Mouse (Mus musculus): ENCODE measurements around the gene Sdf2. TPM values are rescaled to one million over a fixed set of nuclear protein-coding genes. Genes with fewer than 3 reads are reported as not detected.

Sdf2 gene
- polyA plus RNA-seq, 1 experiment = 60.7 TPM

DNA sequence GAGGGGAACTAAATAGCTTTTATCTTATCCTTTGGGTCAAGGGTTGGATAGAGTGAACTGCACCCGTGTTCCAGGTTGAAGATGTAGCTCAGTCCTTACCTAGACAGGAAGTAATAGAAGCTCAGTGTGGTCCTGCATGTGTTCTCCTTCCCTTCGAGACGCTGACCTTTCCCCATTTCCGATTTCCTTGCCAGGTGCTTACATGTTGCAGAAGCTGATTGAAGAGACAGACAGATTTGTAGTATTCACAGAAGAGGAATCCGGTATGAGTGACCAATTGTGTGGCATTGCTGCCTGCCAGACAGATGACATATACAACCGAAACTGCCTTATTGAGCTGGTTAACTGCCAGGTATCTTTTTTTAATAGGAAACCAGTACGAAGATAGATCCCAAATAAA lies 33.3 kb downstream of the Sdf2 start:
- WGBS = 87% methylated on average over 7 of the region's 7 CpGs

GRCm38 (mm10) chr11:78279586-78279985 lies 34.0 kb downstream of the Sdf2 start:
- TF ChIP-seq POLR2A (IDR thresholded peaks at IDR 0.05; ENCODE audit: low read depth, low read length) (no peak), CTCF (IDR thresholded peaks at IDR 0.05; ENCODE audit: extremely low read depth, insufficient read depth, insufficient read length, insufficient replicate concordance) (no peak)
- 96% methylated on average over 4 of the region's 4 CpGs for WGBS
- Histone ChIP-seq H3K4me3 (ENCODE audit: extremely low read depth, insufficient read depth, insufficient read length) (no peak overlapping the region), H3K36me3 (ENCODE audit: control insufficient read depth, insufficient read depth, low read length) (peaks cover 58% of the 10 kb centered on the region), H3K27me3 (ENCODE audit: control insufficient read depth, insufficient read depth, low read length) (no peaks in the 10 kb centered on the region), H3K4me1 (ENCODE audit: control insufficient read depth, insufficient read depth, insufficient read length) (no peaks in the 10 kb centered on the region; the same call in 1 of the 2 replicates), H3K27ac (ENCODE audit: insufficient read depth, low read length) (no peak overlapping the region)
- no peak for DNase-seq (ENCODE audit: low read depth in 1 of 2, low spot score in 2 of 2)

More for the DNA sequence above, 33.3 kb downstream of the Sdf2 start:
- Histone ChIP-seq H3K36me3 (ENCODE audit: control insufficient read depth, insufficient read depth, low read length) (peaks cover 57% of the 10 kb centered on the region), H3K4me1 (ENCODE audit: control insufficient read depth, insufficient read depth, insufficient read length) (no peaks in the 10 kb centered on the region; the same call in 1 of the 2 replicates), H3K27ac (ENCODE audit: insufficient read depth, low read length) (no peak overlapping the region), H3K27me3 (ENCODE audit: control insufficient read depth, insufficient read depth, low read length) (no peaks in the 10 kb centered on the region), H3K4me3 (ENCODE audit: extremely low read depth, insufficient read depth, insufficient read length) (no peak overlapping the region)
- TF ChIP-seq CTCF (IDR thresholded peaks at IDR 0.05; ENCODE audit: extremely low read depth, insufficient read depth, insufficient read length, insufficient replicate concordance) (no peak), POLR2A (IDR thresholded peaks at IDR 0.05; ENCODE audit: low read depth, low read length) (no peak)
- DNase-seq (ENCODE audit: low read depth in 1 of 2, low spot score in 2 of 2) = no peak

GRCm38 (mm10) chr11:78289146-78289763 lies 43.7 kb downstream of the Sdf2 start:
- TF ChIP-seq CTCF (IDR thresholded peaks at IDR 0.05; ENCODE audit: extremely low read depth, insufficient read depth, insufficient read length, insufficient replicate concordance) = no peak
- no peak for TF ChIP-seq POLR2A (IDR thresholded peaks at IDR 0.05; ENCODE audit: low read depth, low read length)
- H3K27ac ChIP-seq (ENCODE audit: insufficient read depth, low read length) = no peak overlapping the region
- WGBS = 94% methylated on average over 7 of the region's 7 CpGs
- H3K27me3 ChIP-seq (ENCODE audit: control insufficient read depth, insufficient read depth, low read length) = no peaks in the 10 kb centered on the region
- H3K4me3 ChIP-seq (ENCODE audit: extremely low read depth, insufficient read depth, insufficient read length) = no peak overlapping the region
- H3K4me1 ChIP-seq (ENCODE audit: control insufficient read depth, insufficient read depth, insufficient read length) = no peaks in the 10 kb centered on the region
- peaks cover 51% of the 10 kb centered on the region for H3K36me3 ChIP-seq (ENCODE audit: control insufficient read depth, insufficient read depth, low read length)
- DNase-seq (ENCODE audit: low read depth in 1 of 2, low spot score in 2 of 2) = no peak

DNA sequence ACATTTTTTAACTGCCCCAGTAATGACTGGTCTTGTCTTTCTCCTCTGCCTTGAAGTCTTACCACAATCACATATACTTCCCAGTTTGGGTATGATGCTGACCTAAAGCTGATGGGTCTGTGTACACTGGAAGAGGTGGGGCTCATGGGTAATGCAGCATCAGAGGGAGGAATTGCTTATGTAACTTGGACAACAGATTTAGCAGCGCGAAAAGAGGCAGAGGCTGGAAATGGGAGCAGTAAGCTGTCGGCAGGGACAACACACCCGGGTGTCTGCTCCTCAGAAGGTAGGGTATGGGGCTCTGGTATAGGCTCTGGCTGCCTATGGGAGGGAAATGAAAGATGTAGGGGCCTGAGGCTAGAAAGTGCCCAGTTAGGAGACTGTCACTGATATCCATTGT lies 45.1 kb downstream of the Sdf2 start, which contains the start of gene BC030499:
BC030499 (plus strand) TSS at position 188 of the 400 bp plus-strand sequence.
- Histone ChIP-seq H3K4me3 (ENCODE audit: extremely low read depth, insufficient read depth, insufficient read length) (no peak within 1 kb of the TSS), H3K27me3 (ENCODE audit: control insufficient read depth, insufficient read depth, low read length) (no peaks in the 10 kb centered on the region), H3K4me1 (ENCODE audit: control insufficient read depth, insufficient read depth, insufficient read length) (no peaks in the 10 kb centered on the region), H3K36me3 (ENCODE audit: control insufficient read depth, insufficient read depth, low read length) (peaks cover 40% of the 10 kb centered on the region), H3K27ac (ENCODE audit: insufficient read depth, low read length) (no peak within 1 kb of the TSS)
- DNase-seq (ENCODE audit: low read depth in 1 of 2, low spot score in 2 of 2) = no peak
- 96% methylated on average over 4 of the region's 4 CpGs for WGBS
- no peak for TF ChIP-seq CTCF (IDR thresholded peaks at IDR 0.05; ENCODE audit: extremely low read depth, insufficient read depth, insufficient read length, insufficient replicate concordance)
- TF ChIP-seq POLR2A (IDR thresholded peaks at IDR 0.05; ENCODE audit: low read depth, low read length) = no peak

DNA sequence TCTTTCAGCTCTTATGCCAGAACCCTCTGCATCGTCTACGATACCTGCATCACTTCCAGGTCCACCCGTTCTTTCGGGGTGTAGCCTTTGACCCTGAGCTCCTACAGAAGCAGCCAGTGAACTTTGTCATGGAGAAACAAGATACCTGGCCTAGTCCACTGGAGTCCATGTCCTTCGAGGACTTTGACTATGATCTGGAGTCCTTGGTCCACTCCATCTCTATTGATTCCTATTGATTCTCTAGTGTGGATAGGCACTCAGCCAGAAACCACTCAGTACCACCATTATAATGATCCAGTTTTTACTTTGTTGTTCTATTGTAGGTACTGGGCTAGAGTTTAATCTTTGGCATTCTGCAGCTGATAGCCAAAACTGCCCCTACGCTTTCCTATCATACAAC lies 49.0 kb downstream of the Sdf2 start:
- Histone ChIP-seq H3K27ac (ENCODE audit: insufficient read depth, low read length) (no peak overlapping the region), H3K4me3 (ENCODE audit: extremely low read depth, insufficient read depth, insufficient read length) (no peak overlapping the region), H3K36me3 (ENCODE audit: control insufficient read depth, insufficient read depth, low read length) (peaks cover 13% of the 10 kb centered on the region), H3K27me3 (ENCODE audit: control insufficient read depth, insufficient read depth, low read length) (no peaks in the 10 kb centered on the region), H3K4me1 (ENCODE audit: control insufficient read depth, insufficient read depth, insufficient read length) (no peaks in the 10 kb centered on the region)
- TF ChIP-seq POLR2A (IDR thresholded peaks at IDR 0.05; ENCODE audit: low read depth, low read length) (no peak), CTCF (IDR thresholded peaks at IDR 0.05; ENCODE audit: extremely low read depth, insufficient read depth, insufficient read length, insufficient replicate concordance) (no peak)
- no peak for DNase-seq (ENCODE audit: low read depth in 1 of 2, low spot score in 2 of 2)
- WGBS = 93% methylated on average over 6 of the region's 6 CpGs

GRCm38 (mm10) chr11:78300917-78301316 lies 55.4 kb downstream of the Sdf2 start:
- 69% methylated on average over 7 of the region's 7 CpGs for WGBS
- H3K36me3 ChIP-seq (ENCODE audit: control insufficient read depth, insufficient read depth, low read length) = no peaks in the 10 kb centered on the region
- no peaks in the 10 kb centered on the region for H3K4me1 ChIP-seq (ENCODE audit: control insufficient read depth, insufficient read depth, insufficient read length)
- no peak for DNase-seq (ENCODE audit: low read depth in 1 of 2, low spot score in 2 of 2)
- no peaks in the 10 kb centered on the region for H3K27me3 ChIP-seq (ENCODE audit: control insufficient read depth, insufficient read depth, low read length)
- H3K4me3 ChIP-seq (ENCODE audit: extremely low read depth, insufficient read depth, insufficient read length) = peak overlapping the region; percentile 32; the same call in 1 of the 2 replicates
- TF ChIP-seq POLR2A (IDR thresholded peaks at IDR 0.05; ENCODE audit: low read depth, low read length) (no peak), CTCF (IDR thresholded peaks at IDR 0.05; ENCODE audit: extremely low read depth, insufficient read depth, insufficient read length, insufficient replicate concordance) (no peak)
- no peak overlapping the region for H3K27ac ChIP-seq (ENCODE audit: insufficient read depth, low read length)

DNA sequence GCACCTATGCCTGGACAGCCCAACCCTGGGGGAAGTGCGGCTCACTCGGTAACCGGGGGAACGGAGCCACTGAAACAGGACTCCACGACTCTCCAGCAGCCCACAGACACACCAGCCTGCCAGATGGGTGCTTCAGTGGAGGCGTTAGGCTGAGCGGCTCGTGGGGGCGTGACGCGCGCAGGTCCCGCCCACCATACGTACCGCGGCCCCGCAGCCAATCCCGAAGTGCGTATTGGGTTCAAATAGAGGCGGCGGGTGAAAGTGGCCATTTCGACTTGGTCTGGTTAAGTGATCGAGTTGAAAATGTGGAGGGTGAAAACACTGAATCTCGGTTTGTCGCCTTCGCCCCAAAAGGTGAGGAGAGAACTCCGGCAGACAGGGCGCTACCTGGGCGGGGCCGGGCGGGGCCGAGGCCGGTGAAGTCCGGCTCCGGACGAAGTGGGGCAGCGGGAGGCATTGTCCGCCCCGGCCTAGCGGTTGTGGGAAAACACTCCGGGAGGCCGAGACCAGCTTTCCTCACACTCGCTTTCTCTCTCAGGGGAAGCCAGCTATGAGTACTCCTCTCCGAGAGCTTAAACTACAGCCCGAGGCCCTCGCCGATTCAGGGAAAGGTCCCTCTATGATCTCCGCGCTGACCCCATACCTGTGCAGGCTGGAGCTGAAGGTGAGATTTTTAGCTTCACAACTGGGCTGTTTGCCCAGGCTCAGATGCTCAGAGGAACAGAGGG lies 56.0 kb downstream of the Sdf2 start, which contains the start of gene Spag5:
Spag5 (plus strand) TSS at position 173 of the 728 bp plus-strand sequence.
- TF ChIP-seq POLR2A (IDR thresholded peaks at IDR 0.05; ENCODE audit: low read depth, low read length) (no peak), CTCF (IDR thresholded peaks at IDR 0.05; ENCODE audit: extremely low read depth, insufficient read depth, insufficient read length, insufficient replicate concordance) (no peak)
- DNase-seq (ENCODE audit: low read depth in 1 of 2, low spot score in 2 of 2) = peak; percentile 65 to 86
- Histone ChIP-seq H3K27ac (ENCODE audit: insufficient read depth, low read length) (no peak within 1 kb of the TSS), H3K27me3 (ENCODE audit: control insufficient read depth, insufficient read depth, low read length) (no peaks in the 10 kb centered on the region), H3K4me1 (ENCODE audit: control insufficient read depth, insufficient read depth, insufficient read length) (no peaks in the 10 kb centered on the region), H3K36me3 (ENCODE audit: control insufficient read depth, insufficient read depth, low read length) (no peaks in the 10 kb centered on the region), H3K4me3 (ENCODE audit: extremely low read depth, insufficient read depth, insufficient read length) (peak within 1 kb of the TSS; percentile 66)
- under 1% methylated on average over 49 of the region's 49 CpGs for WGBS

Other genes with a start within 250 kb of the Sdf2 start
- 3.1 and 3.9 TPM in 2 replicates for gene Dhrs13, start 213.5 kb upstream of the Sdf2 start, polyA plus RNA-seq (2012; rRNA removed)
- gene Flot2, start 207.8 kb upstream of the Sdf2 start, polyA plus RNA-seq (2012; rRNA removed) = 36.6 and 39.1 TPM in 2 replicates
- 21.4 and 27.0 TPM in 2 replicates for gene Eral1, start 165.4 kb upstream of the Sdf2 start, polyA plus RNA-seq (2012; rRNA removed)
- 12.5 and 15.2 TPM in 2 replicates for gene Fam222b, start 151.1 kb upstream of the Sdf2 start, polyA plus RNA-seq (2012; rRNA removed)
- gene Traf4, start 80.2 kb upstream of the Sdf2 start, polyA plus RNA-seq (2012; rRNA removed) = 43.4 and 54.3 TPM in 2 replicates
- gene Nek8, start 69.1 kb upstream of the Sdf2 start, polyA plus RNA-seq (2012; rRNA removed) = 17.6 and 20.4 TPM in 2 replicates
- 10.4 and 16.9 TPM in 2 replicates for gene Tlcd1, start 69.0 kb upstream of the Sdf2 start, polyA plus RNA-seq (2012; rRNA removed)
- gene Rpl23a, start 62.2 kb upstream of the Sdf2 start, polyA plus RNA-seq (2012; rRNA removed) = 126 and 169 TPM in 2 replicates
- 10.8 and 15.6 TPM in 2 replicates for gene Rab34, start 57.3 kb upstream of the Sdf2 start, polyA plus RNA-seq (2012; rRNA removed)
- gene Proca1, start 52.4 kb upstream of the Sdf2 start, polyA plus RNA-seq (2012; rRNA removed) = 0.19 and 0.20 TPM in 2 replicates
- gene Supt6, start 241 bp downstream of the Sdf2 start, polyA plus RNA-seq (2012; rRNA removed) = 20.2 and 20.6 TPM in 2 replicates
- gene 2610507B11Rik, start 16.0 kb downstream of the Sdf2 start, polyA plus RNA-seq (2012; rRNA removed) = 41.4 and 46.3 TPM in 2 replicates
- 0.22 and 0.32 TPM in 2 replicates for gene BC030499, start 45.1 kb downstream of the Sdf2 start, polyA plus RNA-seq (2012; rRNA removed)
- gene Spag5, start 55.8 kb downstream of the Sdf2 start, polyA plus RNA-seq (2012; rRNA removed) = 7.2 and 10.2 TPM in 2 replicates
- gene Aldoc, start 77.2 kb downstream of the Sdf2 start, polyA plus RNA-seq (2012; rRNA removed) = 3.6 and 4.4 TPM in 2 replicates
- 66.7 and 81.9 TPM in 2 replicates for gene Pigs, start 82.7 kb downstream of the Sdf2 start, polyA plus RNA-seq (2012; rRNA removed)
- gene Unc119, start 97.7 kb downstream of the Sdf2 start, polyA plus RNA-seq (2012; rRNA removed) = 66.6 and 81.6 TPM in 2 replicates
- not detected in 2 replicates for gene Foxn1, start 140.8 kb downstream of the Sdf2 start, polyA plus RNA-seq (2012; rRNA removed)
- gene Slc13a2, start 176.5 kb downstream of the Sdf2 start, polyA plus RNA-seq (2012; rRNA removed) = 0.28 and 0.41 TPM in 2 replicates
- gene Slc46a1, start 220.0 kb downstream of the Sdf2 start, polyA plus RNA-seq (2012; rRNA removed) = 5.5 and 6.1 TPM in 2 replicates